Mouse (Mus musculus): ENCODE data around the gene Nek3. TPM values are rescaled to one million over a fixed set of nuclear protein-coding genes. Genes with fewer than 3 reads are reported as not detected.
"Not testable (repeated sequence)": the region's sequence is repeated elsewhere in the genome, so short reads cannot be mapped to it uniquely, and the experiment has no call there.

Nek3 gene
- total RNA-seq, 2 experiments from 2014 or later, result 5.1 to 5.5 TPM

GRCm38 (mm10) chr8:22145831-22146230 lies 20.4 kb downstream of the Nek3 start:
- no peak for DNase-seq (ENCODE audit: low spot score in 2 of 2)

GRCm38 (mm10) chr8:22143764-22144491 lies 22.3 kb downstream of the Nek3 start:
- no peak for DNase-seq (ENCODE audit: low spot score in 2 of 2)

- DNase-seq (ENCODE audit: low spot score in 2 of 2), result no peak
These were observed 23.6 kb downstream of the Nek3 start for GRCm38 (mm10) chr8:22142592-22142991.

DNA sequence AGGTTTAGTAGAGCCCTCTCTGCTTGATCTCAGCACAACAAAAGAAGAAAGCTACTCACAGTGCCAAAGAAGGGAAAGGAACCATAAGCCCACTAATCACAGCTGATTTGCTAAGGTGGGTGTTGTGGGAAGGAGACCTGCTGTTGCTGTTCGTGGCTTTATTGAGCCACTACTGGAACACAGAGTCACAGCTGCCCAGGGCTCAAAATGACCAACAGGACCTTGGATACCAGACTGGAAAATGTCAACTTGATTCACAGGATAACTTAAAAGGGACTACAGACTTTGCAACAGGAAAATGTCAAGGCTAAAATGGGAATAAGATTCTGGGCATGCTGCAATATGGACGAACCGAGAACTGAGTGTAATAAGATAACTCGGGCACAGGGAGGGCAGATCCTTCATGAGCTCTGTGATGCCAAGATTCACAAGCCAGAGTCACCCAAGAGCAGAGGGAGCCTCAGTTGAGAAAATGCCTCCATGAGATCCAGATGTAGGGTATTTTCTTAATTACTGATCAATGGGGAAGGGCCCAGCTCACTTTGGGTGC lies 24.3 kb downstream of the Nek3 start:
- DNase-seq (ENCODE audit: low spot score in 2 of 2), result no peak

DNA sequence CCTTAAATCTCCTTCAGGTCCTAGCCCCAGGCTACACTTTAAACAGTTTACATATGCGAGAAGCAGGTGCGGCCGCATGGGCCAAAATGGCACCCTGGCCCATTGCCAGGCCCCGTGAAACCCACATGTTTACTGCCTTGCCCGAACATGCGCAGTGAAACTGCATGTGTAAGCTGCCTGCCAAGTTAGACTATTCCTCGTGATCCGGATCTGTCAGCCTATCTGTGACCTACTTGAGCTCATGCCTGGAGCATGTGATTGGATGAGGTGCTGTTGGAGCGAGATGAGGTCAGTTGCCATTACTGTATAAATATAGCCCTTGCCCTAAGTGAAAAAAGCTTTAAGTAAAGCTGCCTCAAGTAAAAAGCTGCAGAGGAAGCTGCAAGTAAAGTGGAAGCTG lies 29.8 kb downstream of the Nek3 start:
- not testable (repeated sequence) for DNase-seq (ENCODE audit: low spot score in 2 of 2)

- DNase-seq (ENCODE audit: low spot score in 2 of 2), result no peak
These were observed 31.5 kb downstream of the Nek3 start for GRCm38 (mm10) chr8:22134750-22135135.

- DNase-seq (ENCODE audit: low spot score in 2 of 2), result no peak
These were observed 32.0 kb downstream of the Nek3 start for GRCm38 (mm10) chr8:22134078-22134749.

GRCm38 (mm10) chr8:22132062-22132461 lies 34.2 kb downstream of the Nek3 start:
- DNase-seq (ENCODE audit: low spot score in 2 of 2), result no peak

DNA sequence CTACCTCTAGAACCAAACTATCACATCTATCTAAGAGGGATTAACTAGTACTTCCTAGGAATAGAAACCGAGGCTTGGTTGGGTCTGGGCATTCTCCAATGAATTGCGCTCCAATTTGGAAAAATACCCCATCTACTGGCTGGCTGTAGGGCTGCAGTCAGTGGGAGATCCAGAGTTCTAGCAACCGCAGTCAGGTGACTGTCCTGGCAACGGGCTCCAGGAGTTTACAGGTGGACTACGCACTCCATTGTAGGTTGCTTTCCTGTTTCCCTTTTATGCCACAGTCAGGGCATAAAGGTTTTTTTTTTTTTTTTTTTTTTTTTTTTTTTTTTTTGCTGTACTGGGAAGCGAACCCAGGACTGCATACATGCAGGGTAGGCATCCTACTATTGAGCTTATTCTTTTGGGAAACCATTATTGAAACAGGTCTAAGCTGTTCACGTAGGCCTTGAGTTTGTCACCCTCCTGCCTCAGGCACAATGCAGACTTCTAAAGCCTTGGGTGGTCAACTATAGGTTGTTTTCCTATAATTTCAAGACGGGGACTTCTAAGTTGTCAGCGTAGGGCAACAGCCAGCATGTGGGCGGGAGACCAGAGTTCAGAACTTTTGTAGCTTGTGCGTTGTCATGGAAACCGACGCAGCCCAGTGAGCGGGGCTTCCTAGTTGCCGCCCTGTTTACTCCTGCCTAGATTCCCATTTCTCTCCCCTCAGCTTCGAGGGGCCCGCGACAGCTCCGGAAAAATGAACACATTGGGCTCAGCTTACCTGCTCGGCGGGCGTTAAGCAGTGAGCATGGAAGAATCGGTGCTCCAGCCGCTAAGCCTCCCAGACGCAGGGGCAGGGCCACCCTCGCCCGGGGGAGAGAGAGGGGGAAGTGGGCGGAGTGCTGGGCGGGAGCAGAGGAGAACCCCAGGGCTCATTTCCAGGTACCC lies 41.7 kb downstream of the Nek3 start, which contains the start of gene Nek5:
Gene Nek5 (minus strand): TSS at position 834 of the 933 bp plus-strand sequence.
- DNase-seq (ENCODE audit: low spot score in 2 of 2), result peak; percentile 36 to 52

DNA sequence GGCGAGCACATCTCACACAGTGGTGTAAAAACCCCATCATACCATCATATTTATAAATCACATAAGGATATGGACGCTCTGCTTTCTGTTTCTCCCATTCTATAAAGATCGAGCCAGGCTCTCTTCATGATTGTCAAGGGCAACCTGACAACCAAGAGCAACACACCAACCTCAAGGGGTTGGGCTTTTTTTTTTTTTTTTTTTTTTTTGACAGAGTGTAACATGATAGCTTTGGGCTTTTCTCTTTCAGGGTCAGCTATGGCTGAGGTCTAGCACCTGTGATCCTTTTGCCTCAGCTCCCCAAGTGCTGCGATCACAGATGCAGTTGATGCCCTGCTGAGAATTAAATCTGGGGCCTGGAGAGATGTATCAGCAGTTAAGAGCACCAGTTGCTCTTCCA lies 59.2 kb downstream of the Nek3 start:
- no peak for DNase-seq (ENCODE audit: low spot score in 2 of 2)

DNA sequence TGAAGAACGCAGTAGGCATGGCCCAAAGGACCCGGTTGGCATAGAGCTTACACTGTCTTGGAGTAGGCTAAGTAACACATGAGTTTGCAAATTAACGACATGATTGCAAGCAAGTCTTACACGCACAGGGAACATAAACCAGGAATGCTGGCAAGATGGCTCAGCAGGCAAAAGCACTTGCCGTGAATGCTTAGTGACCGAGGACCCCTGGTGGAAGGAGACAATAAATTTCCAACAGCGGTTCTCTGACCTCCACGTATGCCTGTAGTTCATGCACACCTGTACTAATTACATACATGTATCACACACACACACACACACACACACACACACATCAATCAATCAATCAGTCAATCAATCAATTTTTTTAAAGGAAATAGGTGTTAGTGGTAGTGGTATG lies 74.7 kb downstream of the Nek3 start:
- no peak for DNase-seq (ENCODE audit: low spot score in 2 of 2)

- DNase-seq (ENCODE audit: low spot score in 2 of 2), result no peak
These were observed 77.0 kb downstream of the Nek3 start for GRCm38 (mm10) chr8:22089226-22089625.

GRCm38 (mm10) chr8:22079313-22080007 lies 86.8 kb downstream of the Nek3 start:
- DNase-seq (ENCODE audit: low spot score in 2 of 2), result no peak

Other genes with a start within 250 kb of the Nek3 start
- not detected for gene Defb15, start 233.7 kb downstream of the Nek3 start, total RNA-seq (2021)
- gene Defb35, start 228.1 kb downstream of the Nek3 start, total RNA-seq (2021), result not detected
- gene Defb13, start 219.7 kb downstream of the Nek3 start, total RNA-seq (2021), result not detected
- not detected for gene Fam90a1a, start 207.7 kb downstream of the Nek3 start, total RNA-seq (2021)
- gene Ccdc70, start 196.7 kb downstream of the Nek3 start, total RNA-seq (2021), result not detected
- 1 to 10 TPM in 1 of 2 experiments, under 1 TPM in 1; 0.83 to 1.2 TPM for gene Atp7b, start 106.1 kb downstream of the Nek3 start, total RNA-seq (2021)
- gene Alg11, start 105.7 kb downstream of the Nek3 start, total RNA-seq (2021), result 10 to 100 TPM; 32.7 to 46.0 TPM
- gene Nek5, start 41.4 kb downstream of the Nek3 start, total RNA-seq (2021), result 1 to 10 TPM; 4.0 to 6.5 TPM
- 1 to 10 TPM; 1.3 to 1.6 TPM for gene Ckap2, start 19.4 kb upstream of the Nek3 start, total RNA-seq (2021)
- 10 to 100 TPM; 31.9 to 34.3 TPM for gene Vps36, start 26.4 kb upstream of the Nek3 start, total RNA-seq (2021)
- 1 to 10 TPM; 2.1 to 2.3 TPM for gene Thsd1, start 60.9 kb upstream of the Nek3 start, total RNA-seq (2021)
- not detected for gene Tpte, start 117.0 kb upstream of the Nek3 start, total RNA-seq (2021)
- gene Slc25a15, start 232.2 kb upstream of the Nek3 start, total RNA-seq (2021), result 10 to 100 TPM; 10.7 to 15.4 TPM
- 10 to 100 TPM; 36.6 to 44.4 TPM for gene Mrps31, start 244.9 kb upstream of the Nek3 start, total RNA-seq (2021)